In genomic region chr2:5294451-5294850, GRCm38 (mm10) we compare ENCODE assay signal across 20 mouse cellular contexts.
DNase-seq lines count a peak whose midpoint lies in the region; ATAC-seq lines count a peak whose summit lies in the region.
"Had no signal": no experiment of that assay in that cellular context is flagged by ENCODE, and none has a peak within 500 bp of the region (broad histone marks: within the 10 kb centered on the region; RNA-seq: fewer than 3 reads in every experiment).

No protein-coding gene starts in this region.

- no peaks in the 10 kb centered on the region for H3K9me3 ChIP-seq in heart, embryonic 10.5 days
- H3K9me3 ChIP-seq in limb, embryonic 15.5 days: no peaks in the 10 kb centered on the region
- H3K9me3 ChIP-seq in limb, embryonic 10.5 days (replicated peaks): no peaks in the 10 kb centered on the region
- H3K9me3 ChIP-seq in kidney, embryonic 16.5 days (ENCODE audit: low read length): no peaks in the 10 kb centered on the region
- H3K9me3 ChIP-seq: neural tube, embryonic 15.5 days had no signal

- no peak for ATAC-seq in limb, embryonic 15.5 days (ENCODE audit: insufficient number of reproducible peaks, low FRiP score, low TSS enrichment, low read depth)
- no peak for ATAC-seq in kidney, embryonic 16.5 days (ENCODE audit: low FRiP score, low TSS enrichment)
- ATAC-seq: activated CD4-positive, CD25-positive, alpha-beta regulatory T cell, adult 4 months; forebrain, embryonic 14.5 days; hindbrain, embryonic 16.5 days; Patski had no signal

- H3K4me2 ChIP-seq in limb, embryonic 15.5 days: no peak overlapping the region
- H3K4me2 ChIP-seq in kidney, embryonic 16.5 days (replicated peaks; ENCODE audit: low read depth, low read length): no peak overlapping the region
- H3K4me2 ChIP-seq: midbrain, embryonic 11.5 days; neural tube, embryonic 15.5 days had no signal

- no peak overlapping the region for H3K9ac ChIP-seq in limb, embryonic 15.5 days
- H3K9ac ChIP-seq in kidney, embryonic 16.5 days (replicated peaks; ENCODE audit: low read length): no peak overlapping the region
- H3K9ac ChIP-seq: neural tube, embryonic 15.5 days had no signal

- no peaks in the 10 kb centered on the region for H3K27me3 ChIP-seq in heart, embryonic 10.5 days (ENCODE audit: insufficient read depth, poor library complexity, severe bottlenecking)
- no peaks in the 10 kb centered on the region for H3K27me3 ChIP-seq in limb, embryonic 15.5 days
- no peaks in the 10 kb centered on the region for H3K27me3 ChIP-seq in limb, embryonic 10.5 days (ENCODE audit: low read depth, poor library complexity, severe bottlenecking)
- H3K27me3 ChIP-seq in kidney, embryonic 16.5 days (ENCODE audit: insufficient read depth, low read length): no peaks in the 10 kb centered on the region
- H3K27me3 ChIP-seq: neural tube, embryonic 15.5 days; Patski had no signal

- H3K4me1 ChIP-seq in heart, embryonic 10.5 days: peaks cover 9% of the 10 kb centered on the region; the same call in 1 of the 2 replicates
- peaks cover 10% of the 10 kb centered on the region; the same call in 1 of the 2 replicates for H3K4me1 ChIP-seq in limb, embryonic 15.5 days
- H3K4me1 ChIP-seq in limb, embryonic 10.5 days: no peaks in the 10 kb centered on the region
- H3K4me1 ChIP-seq in kidney, embryonic 16.5 days (ENCODE audit: insufficient read depth, low read length): no peaks in the 10 kb centered on the region
- H3K4me1 ChIP-seq: neural tube, embryonic 15.5 days had no signal

- intact Hi-C loops in heart, postnatal 25 days (cut with DNase I): no loop called here

- H3K4me3 ChIP-seq in heart, embryonic 10.5 days: no peak overlapping the region
- no peak overlapping the region for H3K4me3 ChIP-seq in limb, embryonic 15.5 days
- no peak overlapping the region for H3K4me3 ChIP-seq in limb, embryonic 10.5 days
- no peak overlapping the region for H3K4me3 ChIP-seq in kidney, embryonic 16.5 days (ENCODE audit: low read length)
- H3K4me3 ChIP-seq: erythroblast, embryonic 14.5 days; heart, adult 2 months; myocyte; neural tube, embryonic 15.5 days had no signal

- no peaks in the 10 kb centered on the region for H3K36me3 ChIP-seq in heart, embryonic 10.5 days
- H3K36me3 ChIP-seq in limb, embryonic 15.5 days: no peaks in the 10 kb centered on the region
- no peaks in the 10 kb centered on the region for H3K36me3 ChIP-seq in limb, embryonic 10.5 days
- no peaks in the 10 kb centered on the region for H3K36me3 ChIP-seq in kidney, embryonic 16.5 days (ENCODE audit: insufficient read depth, low read length)
- H3K36me3 ChIP-seq: neural tube, embryonic 15.5 days had no signal

- WGBS in heart, embryonic 10.5 days: 71% methylated on average over 5 of the region's 5 CpGs
- WGBS in limb, embryonic 15.5 days: 68% methylated on average over 5 of the region's 5 CpGs
- 87% methylated on average over 5 of the region's 5 CpGs for WGBS in limb, embryonic 10.5 days
- 68% methylated on average over 5 of the region's 5 CpGs for WGBS in kidney, embryonic 16.5 days

- peak; percentile 38 for DNase-seq in heart, embryonic 10.5 days (ENCODE audit: low spot score)
- no peak for DNase-seq in heart, postnatal 25 days (ENCODE audit: low spot score)
- DNase-seq in limb, embryonic 10.5 days (ENCODE audit: low spot score): no peak
- DNase-seq in urinary bladder, postnatal 14 days (ENCODE audit: low spot score): no peak
- no peak for DNase-seq in frontal cortex, postnatal 14 days (ENCODE audit: low spot score in 2 of 2)
- DNase-seq: cerebellum, adult 9-11 months; heart, adult 2 months; lung, adult 2 months; lung, postnatal 4 days; right cerebral cortex, postnatal 25 days had no signal

- no peak overlapping the region for H3K27ac ChIP-seq in heart, embryonic 10.5 days
- H3K27ac ChIP-seq in limb, embryonic 15.5 days: 0 out of 2 replicates have a peak overlapping the region, but pooled peaks have one; percentile 4
- H3K27ac ChIP-seq in limb, embryonic 10.5 days: no peak overlapping the region
- H3K27ac ChIP-seq in kidney, embryonic 16.5 days (ENCODE audit: low read length): peak overlapping the region; percentile 8; the same call in 1 of the 2 replicates
- H3K27ac ChIP-seq: heart, adult 2 months; neural tube, embryonic 15.5 days had no signal

Comparison
In these comparisons a context has a peak if more than half of its experiments do, and no peak if none do; other contexts are left out.
1. H3K27ac ChIP-seq: peak in limb, embryonic 15.5 days (single experiment) and kidney, embryonic 16.5 days (single experiment); none in heart, embryonic 10.5 days (single experiment) and limb, embryonic 10.5 days (single experiment).